Mouse (Mus musculus) cerebellum, postnatal 14 days (tissue): ENCODE data around the gene Fem1a.

Experiments
- DNase-seq, 2 experiments: peaks; one replicate each; pipeline ENCODE4 v3.0.0; 2021; ENCODE audit warnings: mixed read lengths in 2 of 2

Gene Fem1a

DNA sequence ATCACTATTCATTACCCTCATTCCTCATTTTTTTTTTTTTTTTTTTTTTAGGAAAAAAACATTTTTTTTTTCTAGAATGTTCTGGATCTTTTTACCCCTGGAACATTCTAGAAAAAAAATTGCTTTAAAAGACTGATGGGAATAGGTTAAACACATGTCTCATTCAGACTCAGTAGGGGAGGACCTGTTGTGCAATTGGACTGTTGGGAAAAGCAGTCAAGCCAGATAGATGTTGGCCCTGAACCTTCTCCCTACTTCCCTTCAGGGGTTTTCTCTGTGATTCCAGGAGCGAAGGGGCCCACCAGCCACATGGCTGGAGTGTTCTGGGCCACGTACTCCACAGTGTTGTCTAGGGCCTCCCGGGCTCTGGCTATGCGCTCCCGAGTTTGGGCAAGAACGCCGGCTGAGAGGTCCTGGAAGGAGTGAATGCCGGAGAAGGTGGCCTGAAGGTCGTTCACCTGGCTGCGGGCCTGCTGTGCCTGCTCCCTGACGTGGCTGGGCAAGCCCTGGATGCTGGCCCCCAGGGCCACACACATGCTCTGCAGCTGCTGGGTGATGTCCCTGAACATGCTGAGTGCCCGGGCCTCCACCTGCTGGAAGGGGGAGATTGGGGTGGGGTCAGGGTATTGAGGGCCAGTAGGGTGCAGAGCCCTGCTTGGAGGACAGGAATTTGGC lies 23.0 kb downstream of the Fem1a start:
- DNase-seq = no peak

DNA sequence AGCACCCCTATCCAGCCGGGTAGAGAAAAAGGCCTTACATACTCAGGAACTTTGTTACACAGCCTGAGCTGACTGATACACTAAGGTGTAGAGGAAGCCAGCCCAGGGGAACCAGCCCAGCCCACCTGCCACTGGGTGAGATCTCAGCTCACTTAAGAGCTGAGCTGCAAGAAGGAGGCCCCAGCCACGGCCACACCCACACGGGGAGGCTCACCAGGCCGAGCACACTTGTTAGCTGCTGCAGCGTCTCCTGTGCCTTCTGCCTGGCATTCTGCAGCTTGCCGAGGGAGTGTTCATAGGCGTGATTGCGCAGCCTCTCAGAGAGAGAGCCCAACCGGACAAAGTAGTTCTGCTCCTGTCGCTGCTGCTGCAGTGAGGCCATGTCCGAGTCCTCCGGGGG lies 24.6 kb downstream of the Fem1a start:
- no peak for DNase-seq

DNA sequence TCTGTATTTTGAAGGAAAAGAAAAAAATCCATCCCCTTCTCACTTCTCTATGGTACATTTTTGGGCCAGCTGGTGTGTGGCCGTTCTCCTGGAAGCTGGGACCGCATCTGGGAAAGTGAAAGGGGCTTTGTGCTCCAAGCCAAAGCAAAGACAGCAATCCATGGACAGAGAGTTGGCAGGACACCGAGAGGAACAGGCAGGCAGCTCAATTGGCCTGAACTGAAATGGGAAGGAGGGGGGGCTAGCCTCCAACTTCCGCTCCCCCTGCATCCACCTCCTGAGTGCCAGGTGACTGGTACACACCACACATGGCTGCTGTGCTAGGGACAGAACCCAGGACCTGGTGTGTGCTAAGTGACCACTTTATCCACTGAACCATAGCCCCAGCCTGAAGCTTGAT lies 26.2 kb downstream of the Fem1a start:
- no peak for DNase-seq

DNA sequence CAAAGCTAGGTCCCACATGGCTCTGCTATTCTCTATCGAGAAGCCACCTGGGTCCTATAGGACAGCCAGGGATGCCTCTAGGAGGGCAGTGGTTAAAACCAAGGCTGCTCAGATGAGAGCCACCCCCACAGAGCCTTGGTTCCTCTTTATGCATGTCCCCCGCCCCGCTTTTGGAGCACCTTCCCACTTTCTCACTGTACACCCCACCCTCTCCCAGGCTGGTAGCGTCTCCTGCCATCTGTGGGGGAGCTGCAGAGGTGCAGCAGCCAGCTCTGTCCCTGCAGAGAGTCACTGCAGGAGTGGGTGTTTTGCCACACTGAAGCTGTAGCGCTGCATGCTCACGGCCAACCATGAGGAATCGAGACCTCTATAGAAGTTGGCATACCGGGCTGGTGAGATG lies 26.7 kb downstream of the Fem1a start:
- no peak for DNase-seq

DNA sequence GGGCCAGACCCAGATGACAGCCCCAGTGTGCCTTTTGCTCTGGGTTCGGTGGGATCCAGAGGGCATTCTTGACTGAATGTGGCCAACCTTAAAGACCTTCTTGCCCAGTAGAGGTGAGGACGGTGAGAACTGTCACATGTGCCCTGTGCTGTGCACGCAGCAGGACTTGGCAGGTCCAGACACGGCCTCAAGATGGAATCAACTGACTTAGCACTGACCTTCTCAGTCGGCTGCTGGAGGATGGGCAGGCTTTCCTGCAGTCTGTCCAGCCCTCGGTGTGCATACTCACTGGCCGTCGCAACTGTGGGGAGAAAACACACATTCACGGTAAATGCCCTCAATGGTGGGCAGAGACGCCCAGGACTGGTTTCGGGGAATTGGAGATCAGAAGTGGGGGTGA lies 29.4 kb downstream of the Fem1a start:
- no peak for DNase-seq

DNA sequence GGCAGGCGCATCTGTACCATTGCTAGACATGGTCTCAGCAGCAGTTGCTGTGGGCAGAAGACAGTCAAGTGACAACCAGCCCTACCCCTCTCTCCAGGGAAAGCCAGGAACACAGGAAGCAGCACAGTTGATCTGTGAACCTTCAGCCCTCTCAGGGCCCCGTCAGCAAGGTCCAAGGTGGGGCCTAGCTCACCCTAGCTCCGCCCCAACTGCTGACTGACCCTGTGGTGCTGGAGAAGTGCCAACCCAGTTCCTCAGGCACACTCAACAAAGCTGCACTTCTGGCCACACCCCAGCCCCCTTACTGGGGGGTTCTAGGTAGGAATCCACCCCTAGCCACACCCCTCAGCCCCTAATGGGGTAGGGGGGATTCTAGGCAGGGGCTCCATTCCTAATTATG lies 31.2 kb downstream of the Fem1a start:
- DNase-seq = no peak

DNA sequence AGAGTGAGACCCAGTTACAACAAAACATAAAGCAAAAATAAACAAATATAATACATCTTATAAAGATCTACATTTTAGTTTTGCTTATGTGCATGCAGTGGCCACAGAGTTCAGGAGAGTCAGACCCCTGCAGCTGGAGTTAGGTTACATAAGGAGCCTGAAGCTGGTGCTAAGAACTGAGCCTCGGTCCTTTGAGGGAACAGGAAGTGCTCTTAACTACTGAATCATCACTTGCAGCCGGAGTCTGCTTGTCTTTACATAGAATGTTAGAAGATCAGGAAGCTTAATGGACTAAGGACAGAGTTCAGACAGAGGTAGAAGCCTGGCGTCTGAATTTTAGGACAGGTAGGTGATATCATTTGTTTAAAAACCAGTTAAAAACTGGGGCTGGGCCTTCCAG lies 32.3 kb downstream of the Fem1a start:
- DNase-seq = no peak

DNA sequence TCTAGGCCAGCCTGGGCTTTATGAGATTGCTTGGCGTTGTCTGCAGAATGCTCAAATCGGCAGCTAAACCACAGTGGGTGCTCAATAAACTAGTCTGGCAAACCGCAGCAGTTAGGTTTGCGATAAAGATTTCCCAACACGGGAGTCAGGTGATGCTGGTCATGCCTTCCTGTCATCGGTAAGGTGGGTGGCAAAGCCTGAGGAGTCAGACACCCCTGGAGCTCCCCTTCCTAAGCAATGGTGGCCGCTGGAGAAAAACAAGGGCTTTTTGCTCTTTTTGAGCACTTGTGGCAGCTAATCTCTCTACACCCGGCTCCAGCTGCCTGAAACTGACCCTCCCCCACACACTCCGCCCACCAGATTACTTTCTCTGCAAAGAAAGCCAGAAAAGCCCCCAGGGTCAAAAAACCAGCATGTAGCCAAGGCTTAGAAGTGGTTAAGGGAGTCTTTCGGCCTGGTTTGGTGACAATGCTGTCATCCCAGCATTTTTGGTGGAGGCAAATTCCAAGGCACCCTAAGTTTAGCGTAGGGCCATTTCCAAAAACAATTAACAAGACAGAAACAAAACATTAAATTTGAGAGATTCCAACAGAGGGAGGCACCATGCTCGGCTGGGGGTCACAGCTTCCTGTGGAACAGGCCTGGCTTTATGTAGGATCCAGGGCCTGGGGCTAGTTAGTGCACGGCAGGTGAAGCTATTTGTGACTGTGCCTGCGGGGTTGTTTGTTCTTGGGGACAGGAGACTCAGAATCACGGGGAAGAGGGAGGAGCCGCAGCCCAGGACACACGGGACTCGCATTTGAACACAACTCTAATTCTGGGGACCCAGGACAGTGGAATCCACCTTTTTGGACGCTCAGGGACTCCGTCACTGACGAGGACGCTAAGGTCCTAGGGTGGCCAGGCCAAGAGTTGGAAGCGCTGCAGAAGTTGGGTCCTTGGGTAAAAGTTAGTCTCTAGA lies 33.0 kb downstream of the Fem1a start:
- DNase-seq = no peak

DNA sequence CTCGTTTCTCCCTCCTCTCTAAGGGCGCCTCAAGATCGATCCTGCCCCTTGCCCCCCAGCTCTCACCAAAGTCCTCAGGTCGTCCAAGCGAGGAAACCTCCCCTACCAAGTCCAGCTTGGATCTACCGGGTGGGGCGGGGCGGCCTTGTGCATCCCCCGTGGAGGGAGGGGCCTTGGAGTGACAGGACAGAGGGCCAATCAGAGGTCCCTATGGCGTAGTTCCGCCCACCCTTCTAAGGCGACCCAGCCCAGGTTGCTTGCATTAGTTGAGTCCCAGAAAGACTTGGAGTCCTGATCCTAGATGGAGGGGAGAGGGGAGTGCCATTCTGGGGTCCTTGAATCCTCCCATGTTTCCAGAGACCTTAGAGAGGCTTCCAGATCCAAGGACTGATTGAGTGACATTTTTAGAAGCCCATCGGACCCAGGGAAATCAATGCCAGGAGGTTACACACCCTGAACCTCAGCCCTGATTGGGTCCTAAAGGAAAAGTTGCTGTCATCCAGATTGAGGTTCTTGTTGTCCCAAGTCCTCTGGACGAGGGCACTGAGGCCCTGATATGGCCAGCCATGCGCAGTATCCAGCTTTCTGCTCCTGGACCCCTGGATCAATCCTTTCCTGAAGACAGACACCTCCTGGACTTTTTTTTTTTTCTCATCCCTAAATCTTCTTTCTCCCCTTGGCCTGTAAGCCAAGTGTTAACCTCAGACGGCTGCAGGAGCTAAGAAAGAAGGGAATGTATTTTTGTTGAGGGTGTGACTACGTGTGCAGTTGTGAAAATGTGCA lies 34.0 kb downstream of the Fem1a start:
- peak; percentile 45 to 63 for DNase-seq

DNA sequence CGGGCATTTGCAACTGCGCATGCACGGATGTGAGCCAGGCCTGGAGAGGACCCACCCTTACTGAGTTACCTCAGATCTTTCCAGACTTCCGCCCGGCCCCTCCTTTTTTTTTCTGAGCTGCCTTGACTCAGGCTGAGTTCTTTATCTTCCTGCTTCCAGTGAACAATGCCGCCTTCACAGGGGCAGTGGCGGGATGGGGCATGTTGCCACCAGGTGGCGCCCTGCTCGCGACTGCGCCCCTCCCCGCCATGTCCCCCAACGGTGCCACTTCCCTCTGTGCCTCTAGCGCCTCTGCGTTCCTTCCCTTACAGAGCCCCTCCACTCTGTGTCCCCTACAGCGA lies 34.5 kb downstream of the Fem1a start:
- DNase-seq = peak; percentile 76 to 86

DNA sequence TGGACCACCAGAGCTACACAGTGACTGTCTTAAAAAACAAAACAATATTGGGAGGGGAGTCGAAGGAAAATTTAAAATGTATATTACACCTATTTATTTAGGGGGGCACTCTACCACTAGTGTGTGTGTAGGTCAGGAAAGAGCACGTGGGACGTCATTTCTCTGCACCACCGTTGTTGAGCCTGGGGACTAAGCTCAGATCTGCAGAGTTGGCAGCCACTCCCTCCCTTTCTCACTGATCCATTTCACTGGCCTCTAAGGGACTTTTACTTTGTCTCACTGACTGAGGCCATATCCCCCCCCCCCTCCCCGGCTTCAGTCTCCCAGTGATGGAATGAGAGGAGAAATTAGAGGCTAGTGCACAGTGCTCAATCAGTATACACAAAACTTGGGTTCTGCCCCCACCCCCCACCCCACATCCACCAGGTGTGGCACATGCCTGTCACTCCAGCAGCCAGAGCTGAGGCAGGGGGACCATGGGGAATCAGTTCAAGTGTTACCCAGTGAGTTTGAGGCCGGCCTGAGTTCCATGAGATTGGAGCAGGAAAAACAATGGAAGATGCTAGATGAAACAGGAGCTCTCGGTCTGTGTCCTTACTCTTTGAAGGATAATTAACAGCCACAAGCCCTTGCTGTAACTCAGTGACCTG lies 35.3 kb downstream of the Fem1a start:
- DNase-seq = no peak

DNA sequence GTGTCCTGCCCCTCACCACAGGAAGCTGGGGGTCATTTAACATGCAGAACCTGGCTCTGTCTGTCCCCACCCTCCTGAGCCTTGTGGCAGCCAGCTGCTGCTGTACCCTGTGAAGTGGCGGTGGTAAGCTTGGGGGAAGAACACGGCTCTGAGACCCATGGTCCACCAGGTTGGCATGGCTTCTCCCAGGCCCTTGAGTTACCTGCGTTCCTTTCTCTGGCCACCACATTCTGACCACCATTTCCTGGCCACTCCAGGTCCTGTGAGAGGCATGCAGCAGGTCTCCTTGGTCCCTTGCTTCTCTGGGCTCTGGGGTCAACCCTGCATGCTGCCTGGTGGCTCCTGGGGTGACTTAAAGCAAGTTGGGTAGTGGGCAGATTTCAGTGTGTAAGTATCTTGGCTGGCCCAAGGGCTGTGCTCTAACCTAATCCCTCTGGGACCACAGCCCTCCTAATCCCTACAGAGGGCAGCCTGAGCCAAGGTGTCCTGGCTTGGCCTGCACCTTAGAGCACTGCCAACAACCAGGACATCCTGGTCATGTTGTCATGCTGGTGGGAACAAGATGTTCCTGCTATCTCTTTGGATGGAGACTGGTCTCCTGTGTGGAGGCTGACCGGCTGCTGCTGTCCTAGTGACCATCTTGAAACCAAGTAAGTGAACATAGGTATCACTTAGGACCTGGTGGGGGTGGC lies 36.1 kb downstream of the Fem1a start, which contains the start of gene Plin3:
TSS of gene Plin3 (minus strand) at position 343 of the 692 bp plus-strand sequence.
- no peak for DNase-seq

DNA sequence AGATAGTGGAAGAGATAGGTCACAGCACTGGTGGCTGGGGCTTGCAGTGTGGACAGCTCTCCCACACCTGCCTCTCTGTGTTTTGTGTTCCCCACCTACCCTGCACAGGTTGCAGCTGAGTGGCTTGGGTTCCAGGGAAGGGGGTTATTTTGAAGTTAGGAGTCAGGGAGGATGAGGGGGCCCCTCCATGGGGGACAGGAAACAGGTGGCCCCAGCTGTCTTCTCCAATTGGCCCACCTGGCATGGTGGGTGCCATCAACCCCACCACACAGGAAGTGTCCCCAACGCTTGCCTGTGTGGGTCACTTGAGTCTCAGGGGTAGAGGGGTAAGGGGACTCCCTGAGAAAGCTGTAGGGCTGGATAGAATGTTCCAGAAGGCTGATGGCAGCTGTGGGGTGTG lies 36.7 kb downstream of the Fem1a start:
- no peak for DNase-seq

DNA sequence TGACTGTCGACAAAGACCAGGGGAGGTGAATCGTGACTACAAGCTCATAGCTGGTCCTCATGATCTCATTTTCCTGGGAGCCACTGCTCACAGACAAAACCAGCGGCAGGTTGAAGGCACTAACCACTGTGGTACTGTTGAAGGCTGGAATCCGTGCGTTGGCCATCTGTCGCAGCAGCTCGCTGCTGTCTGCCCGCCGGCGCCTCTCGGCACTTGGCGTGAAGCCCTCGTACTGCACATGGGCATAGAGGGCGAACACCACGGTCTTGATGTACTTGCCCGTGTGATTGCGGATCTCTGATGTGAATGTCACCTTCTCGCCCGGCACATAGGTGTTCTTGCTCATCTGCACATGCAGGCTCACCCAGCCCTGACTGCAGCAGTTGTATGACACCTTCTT lies 37.6 kb downstream of the Fem1a start:
- peak; percentile 80 to 88 for DNase-seq

DNA sequence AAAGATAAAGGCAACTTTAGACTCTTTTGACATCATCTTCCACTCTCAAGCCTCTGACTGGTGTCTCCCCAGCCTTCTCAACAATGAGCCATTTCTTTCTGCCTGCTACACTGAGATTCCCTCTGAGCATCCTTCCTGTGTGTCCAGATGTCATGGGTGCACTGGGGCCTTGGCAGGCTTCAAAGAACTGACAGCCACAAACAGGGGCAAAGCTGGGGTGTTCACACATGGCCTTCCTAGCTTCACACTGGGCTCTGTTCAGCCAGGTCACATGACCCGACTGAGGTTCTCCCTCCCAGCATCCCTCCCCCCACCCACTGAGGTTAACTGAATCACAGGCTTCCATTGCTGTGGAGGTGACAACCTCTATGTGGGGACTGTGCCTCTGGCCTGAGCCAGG lies 39.6 kb downstream of the Fem1a start:
- no peak for DNase-seq

DNA sequence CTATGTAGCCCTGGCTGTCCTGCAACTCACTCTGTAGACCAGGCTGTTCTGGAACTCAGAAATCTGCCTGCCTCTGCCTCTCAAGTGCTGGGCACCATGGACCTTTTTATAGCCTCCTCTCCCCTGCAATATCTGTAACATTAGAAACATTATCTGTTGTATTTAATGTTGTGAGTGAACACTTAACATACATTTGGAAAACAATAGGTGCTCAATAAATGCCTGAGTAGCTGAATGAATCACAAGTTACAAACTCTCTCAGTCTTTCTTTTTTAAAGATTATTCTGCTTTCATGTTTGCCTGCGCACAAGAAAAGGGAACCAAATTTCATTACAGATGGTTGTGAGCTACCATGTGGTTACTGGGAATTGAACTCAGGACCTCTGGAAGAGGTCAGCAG lies 41.6 kb downstream of the Fem1a start:
- DNase-seq = no peak

DNA sequence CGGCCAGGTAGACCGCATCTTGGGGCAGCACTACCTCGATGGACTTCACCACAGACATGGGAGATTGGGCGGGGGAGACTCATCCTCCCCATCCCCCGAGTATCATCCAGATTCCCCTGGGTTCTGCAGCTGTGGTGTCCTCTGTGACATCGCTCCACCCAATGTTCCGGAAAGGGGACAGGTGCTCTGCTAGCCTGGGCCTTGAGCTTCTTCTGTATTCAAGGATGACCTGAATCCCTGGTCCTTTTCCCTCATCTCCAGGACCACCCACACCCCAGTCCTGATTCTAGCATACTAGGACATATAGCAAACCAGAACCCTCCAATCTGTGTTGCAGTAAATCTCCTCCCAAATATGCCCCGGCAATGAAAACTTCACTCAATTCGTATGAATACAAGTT lies 43.6 kb downstream of the Fem1a start, which contains the start of gene Arrdc5:
TSS of gene Arrdc5 (minus strand) at position 101 of the 400 bp plus-strand sequence.
- no peak for DNase-seq

DNA sequence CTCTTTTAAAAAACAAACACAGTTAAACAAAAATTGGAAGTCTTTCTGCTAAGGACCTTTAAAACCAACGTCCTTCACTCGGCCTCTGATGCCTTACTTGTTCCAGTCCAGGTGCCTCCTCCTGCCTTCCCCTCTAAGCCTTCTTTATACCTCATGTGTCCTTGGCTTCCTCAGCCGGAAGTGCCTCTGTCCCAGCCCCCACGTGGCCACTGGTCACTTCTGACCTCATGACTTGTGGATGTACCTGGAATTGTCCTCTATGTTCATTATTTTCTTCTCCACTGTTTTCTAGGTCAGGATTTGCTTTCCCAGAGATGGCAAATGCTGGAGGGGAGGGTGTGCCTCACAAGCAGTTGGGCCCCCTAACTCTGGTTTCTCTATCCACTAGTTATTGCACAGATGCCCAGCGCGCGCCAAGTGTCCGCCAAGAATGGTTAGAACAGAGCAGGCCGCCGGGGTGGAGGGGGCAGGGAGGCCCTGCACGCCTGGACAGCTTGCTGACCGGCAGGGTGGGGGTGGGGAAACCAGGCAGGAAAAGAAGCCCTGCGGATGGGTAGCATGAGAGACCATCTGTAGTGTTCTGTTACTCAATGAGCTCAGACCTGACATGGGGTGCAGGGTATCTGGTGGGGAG lies 45.9 kb downstream of the Fem1a start:
- DNase-seq = peak in 1 of 2 experiments; percentile 36

DNA sequence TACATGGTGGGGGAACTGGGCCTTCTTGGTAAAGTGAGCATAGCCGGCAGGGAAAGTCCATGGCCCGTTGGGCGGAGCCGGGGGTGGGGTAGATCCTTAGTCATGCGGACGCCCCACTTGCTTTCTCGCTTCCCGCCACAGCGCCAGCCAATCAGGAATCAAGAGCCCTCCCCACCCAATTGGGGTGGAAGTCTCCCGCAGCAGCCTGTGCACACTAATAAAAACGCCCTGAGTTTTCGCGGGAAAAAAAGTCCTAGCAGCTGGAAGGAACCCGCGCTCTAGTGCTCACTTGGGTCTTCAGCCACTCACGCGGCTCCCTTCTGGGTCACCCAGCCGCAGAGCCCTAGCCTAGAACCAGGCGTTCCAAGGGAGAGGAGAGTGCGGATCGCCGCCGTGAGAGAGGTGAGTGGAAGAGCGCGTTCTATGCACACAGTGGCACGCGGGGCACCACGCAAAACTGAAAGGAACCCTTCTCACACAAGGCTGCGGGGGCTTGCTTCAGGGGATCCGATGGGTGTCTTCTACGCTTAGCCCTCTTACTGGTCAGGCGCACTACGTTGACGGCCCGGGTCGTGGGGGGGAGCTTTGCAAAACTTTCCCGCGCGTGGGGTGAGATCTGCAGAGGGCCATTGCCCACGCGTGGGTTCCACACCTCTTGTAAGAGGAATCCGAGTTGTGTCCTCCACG lies 46.7 kb downstream of the Fem1a start, which contains the start of gene Uhrf1:
TSS of gene Uhrf1 (plus strand) at position 162 of the 687 bp plus-strand sequence.
- peak; percentile 16 to 43 for DNase-seq

DNA sequence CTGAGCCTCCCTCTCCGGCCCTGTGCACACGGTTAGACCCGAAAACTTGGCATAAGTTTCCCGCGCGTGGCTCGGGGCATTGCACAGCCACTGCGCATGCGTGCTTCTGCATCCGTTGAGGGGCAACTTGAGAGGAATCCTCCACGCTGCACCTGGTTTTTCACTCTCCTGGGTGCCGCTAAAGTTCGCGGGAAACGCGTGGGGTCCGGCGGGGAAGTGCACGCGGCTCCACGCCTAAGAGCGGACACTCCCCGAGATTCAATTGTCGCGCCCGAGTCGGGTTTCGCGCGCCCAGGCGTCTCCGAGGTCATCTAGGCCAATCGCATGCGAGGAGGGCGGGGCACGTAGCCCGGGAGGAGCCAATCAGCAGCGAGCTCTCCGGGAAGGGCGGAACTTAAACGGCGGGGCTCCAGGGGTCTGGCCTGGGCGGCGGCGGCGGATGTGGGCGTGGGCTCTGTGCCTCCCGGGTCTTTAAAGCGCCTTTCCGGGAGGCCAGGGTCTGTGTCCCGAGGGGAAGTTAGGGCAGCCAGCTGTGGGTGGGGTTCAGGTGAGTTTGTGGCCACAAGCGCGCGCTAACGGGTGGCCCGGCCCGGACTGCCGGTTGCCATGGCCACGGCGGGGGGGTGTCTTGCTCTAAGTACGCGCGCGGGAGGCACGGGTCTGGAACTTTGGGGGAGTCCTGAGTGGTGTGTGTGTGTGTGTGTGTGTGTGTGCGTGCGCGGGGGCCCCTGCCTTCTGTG lies 47.4 kb downstream of the Fem1a start:
- DNase-seq = peak; percentile 96 to 97
